Mouse (Mus musculus): ENCODE data around the gene Ush1c. TPM values are rescaled to one million over a fixed set of nuclear protein-coding genes. Genes with fewer than 3 reads are reported as not detected.

Gene Ush1c
- polyA plus RNA-seq, 1 experiment from 2014 or later = 3.4 TPM

DNA sequence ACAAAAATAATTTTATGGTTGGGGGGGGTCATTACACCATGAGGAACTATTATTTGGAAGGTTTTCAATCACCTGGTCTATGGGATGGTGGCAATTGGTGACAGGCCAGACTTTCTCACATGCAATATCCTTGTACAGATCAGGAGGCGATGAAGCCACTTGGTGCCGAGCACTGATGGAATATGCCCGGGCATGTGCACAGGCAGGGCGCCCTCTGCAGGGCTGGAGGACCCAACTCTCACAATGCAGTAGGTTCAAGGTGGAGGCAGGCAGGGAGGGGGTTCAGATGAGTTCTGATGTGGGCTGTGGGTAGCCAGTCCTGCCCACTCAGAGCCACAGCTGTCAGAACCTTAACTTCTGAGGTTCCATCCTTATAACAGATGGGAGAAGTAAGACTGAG is 13.5 kb upstream of the Ush1c start:
- 80% methylated on average over 4 of the region's 4 CpGs for WGBS
- ATAC-seq (ENCODE audit: insufficient number of reproducible peaks, low FRiP score, low TSS enrichment, low read depth) = no peak
- Histone ChIP-seq H3K9ac (ENCODE audit: low read length) (no peak overlapping the region), H3K4me2 (ENCODE audit: low read depth, severe bottlenecking) (no peak overlapping the region), H3K27ac (replicated peaks; ENCODE audit: low read depth, low read length) (no peak overlapping the region), H3K4me1 (ENCODE audit: control insufficient read depth, insufficient read depth, low read length) (no peaks in the 10 kb centered on the region), H3K27me3 (ENCODE audit: control insufficient read depth, insufficient read depth, low read length) (no peaks in the 10 kb centered on the region), H3K36me3 (ENCODE audit: control insufficient read depth, insufficient read depth, low read length) (no peaks in the 10 kb centered on the region), H3K9me3 (ENCODE audit: control insufficient read depth, low read length) (no peaks in the 10 kb centered on the region), H3K4me3 (ENCODE audit: low read depth, low read length) (no peak overlapping the region)
- no peak for DNase-seq (ENCODE audit: low spot score)

DNA sequence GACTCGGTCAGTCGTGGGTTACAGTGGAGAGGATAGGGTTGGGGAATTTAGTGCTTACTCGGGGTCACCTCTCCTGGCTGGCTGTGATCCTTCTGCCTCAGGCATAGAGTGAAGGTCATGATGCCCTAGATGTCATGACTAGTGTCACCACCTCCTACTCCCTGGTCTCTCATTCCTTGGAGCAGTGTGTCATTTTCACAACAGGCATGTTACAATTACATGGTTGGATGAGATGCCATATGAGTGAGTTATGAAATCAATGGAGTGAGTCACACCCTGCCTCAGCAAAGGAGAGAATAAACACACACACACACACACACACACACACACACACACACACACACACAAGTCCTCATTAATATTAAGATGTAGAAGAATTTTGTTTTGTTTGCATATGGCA is 9.3 kb upstream of the Ush1c start:
- no peak overlapping the region for H3K4me2 ChIP-seq (ENCODE audit: low read depth, severe bottlenecking)
- no peak overlapping the region for H3K27ac ChIP-seq (replicated peaks; ENCODE audit: low read depth, low read length)
- no peaks in the 10 kb centered on the region for H3K27me3 ChIP-seq (ENCODE audit: control insufficient read depth, insufficient read depth, low read length)
- 81% methylated on average over 3 of the region's 3 CpGs for WGBS
- DNase-seq (ENCODE audit: low spot score) (no peak), ATAC-seq (ENCODE audit: insufficient number of reproducible peaks, low FRiP score, low TSS enrichment, low read depth) (no peak)
- H3K4me3 ChIP-seq (ENCODE audit: low read depth, low read length) = no peak overlapping the region
- H3K9me3 ChIP-seq (ENCODE audit: control insufficient read depth, low read length) = no peaks in the 10 kb centered on the region
- no peaks in the 10 kb centered on the region for H3K36me3 ChIP-seq (ENCODE audit: control insufficient read depth, insufficient read depth, low read length)
- H3K9ac ChIP-seq (ENCODE audit: low read length) = no peak overlapping the region
- H3K4me1 ChIP-seq (ENCODE audit: control insufficient read depth, insufficient read depth, low read length) = no peaks in the 10 kb centered on the region

DNA sequence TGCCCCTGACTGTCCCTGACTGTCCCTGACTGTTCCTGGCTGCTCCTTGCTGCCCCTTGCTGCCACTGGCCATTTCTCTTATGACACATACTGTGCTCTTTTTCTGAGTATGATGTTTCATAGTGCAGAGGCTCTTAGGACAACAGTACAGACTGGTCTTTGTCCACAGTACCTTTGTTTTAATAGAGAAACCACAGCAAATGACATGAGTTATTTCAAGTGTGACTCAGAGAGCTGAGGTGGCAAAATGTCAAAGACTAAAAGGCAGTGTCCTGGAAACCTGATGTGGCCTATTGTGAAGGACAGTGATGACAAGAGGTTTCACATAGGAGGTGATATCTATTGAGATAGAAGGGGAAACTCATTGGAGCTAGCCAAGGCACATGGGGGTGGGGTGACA is 8.6 kb upstream of the Ush1c start:
- Histone ChIP-seq H3K9ac (ENCODE audit: low read length) (no peak overlapping the region), H3K9me3 (ENCODE audit: control insufficient read depth, low read length) (no peaks in the 10 kb centered on the region), H3K4me3 (ENCODE audit: low read depth, low read length) (no peak overlapping the region), H3K4me1 (ENCODE audit: control insufficient read depth, insufficient read depth, low read length) (no peaks in the 10 kb centered on the region), H3K36me3 (ENCODE audit: control insufficient read depth, insufficient read depth, low read length) (no peaks in the 10 kb centered on the region), H3K4me2 (ENCODE audit: low read depth, severe bottlenecking) (no peak overlapping the region), H3K27me3 (ENCODE audit: control insufficient read depth, insufficient read depth, low read length) (no peaks in the 10 kb centered on the region), H3K27ac (replicated peaks; ENCODE audit: low read depth, low read length) (no peak overlapping the region)
- ATAC-seq (ENCODE audit: insufficient number of reproducible peaks, low FRiP score, low TSS enrichment, low read depth) (no peak), DNase-seq (ENCODE audit: low spot score) (no peak)

DNA sequence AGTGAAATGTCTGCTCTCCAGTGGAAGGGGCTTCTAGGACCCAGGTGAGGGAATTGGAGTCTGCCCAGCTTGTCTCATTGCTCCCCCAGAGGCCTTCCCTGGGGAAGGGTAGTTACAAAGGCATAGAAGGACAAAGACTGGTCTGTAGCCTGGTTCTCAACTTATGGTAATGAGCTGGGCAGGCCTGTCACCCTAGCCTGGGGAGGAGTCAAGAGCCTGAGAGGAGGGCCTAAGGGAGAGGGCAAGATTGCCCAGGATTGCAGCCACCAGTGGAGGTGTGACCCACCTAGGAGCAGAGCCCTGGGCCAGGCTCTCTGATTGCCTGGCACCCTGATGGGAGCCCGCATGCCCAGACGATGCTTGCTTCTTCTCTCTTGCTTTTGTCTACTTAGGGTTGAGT is 2.4 kb upstream of the Ush1c start, which contains the start of gene Otog:
Gene Otog (plus strand): TSS at position 292 of the 400 bp plus-strand sequence.
- 18% methylated on average over 2 of the region's 2 CpGs for WGBS
- Histone ChIP-seq H3K4me1 (ENCODE audit: control insufficient read depth, insufficient read depth, low read length) (peaks cover 4% of the 10 kb centered on the region; the same call in 1 of the 2 replicates), H3K4me2 (ENCODE audit: low read depth, severe bottlenecking) (no peak within 1 kb of the TSS), H3K9ac (ENCODE audit: low read length) (no peak within 1 kb of the TSS), H3K36me3 (ENCODE audit: control insufficient read depth, insufficient read depth, low read length) (no peaks in the 10 kb centered on the region), H3K27me3 (ENCODE audit: control insufficient read depth, insufficient read depth, low read length) (no peaks in the 10 kb centered on the region), H3K27ac (replicated peaks; ENCODE audit: low read depth, low read length) (no peak within 1 kb of the TSS), H3K4me3 (ENCODE audit: low read depth, low read length) (no peak within 1 kb of the TSS), H3K9me3 (ENCODE audit: control insufficient read depth, low read length) (no peaks in the 10 kb centered on the region)
- ATAC-seq (ENCODE audit: insufficient number of reproducible peaks, low FRiP score, low TSS enrichment, low read depth) (no peak), DNase-seq (ENCODE audit: low spot score) (no peak)

DNA sequence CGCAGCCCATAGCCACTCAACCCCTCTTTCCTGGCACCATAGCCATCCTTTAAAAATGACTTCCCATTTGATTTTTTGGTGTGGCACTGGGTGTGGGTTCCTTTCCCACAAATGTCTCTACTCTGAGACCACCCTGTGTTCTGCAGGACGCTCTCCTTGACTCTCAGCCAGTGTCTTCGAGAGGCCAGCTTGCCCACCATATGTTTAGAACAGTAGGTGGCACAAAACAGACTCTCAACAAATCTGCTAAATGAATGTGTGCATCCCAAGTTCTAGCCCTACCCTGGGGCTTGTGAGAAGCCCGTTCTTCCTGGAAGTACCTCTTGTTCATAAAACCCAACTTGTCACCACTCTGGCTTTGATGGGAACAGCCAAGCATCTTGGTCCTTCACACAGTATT is 1.8 kb upstream of the Ush1c start:
- 85% methylated on average over 4 of the region's 4 CpGs for WGBS
- Histone ChIP-seq H3K36me3 (ENCODE audit: control insufficient read depth, insufficient read depth, low read length) (no peaks in the 10 kb centered on the region), H3K4me3 (ENCODE audit: low read depth, low read length) (no peak overlapping the region), H3K4me2 (ENCODE audit: low read depth, severe bottlenecking) (no peak overlapping the region), H3K27ac (replicated peaks; ENCODE audit: low read depth, low read length) (no peak overlapping the region), H3K4me1 (ENCODE audit: control insufficient read depth, insufficient read depth, low read length) (peaks cover 4% of the 10 kb centered on the region; the same call in 1 of the 2 replicates), H3K9ac (ENCODE audit: low read length) (no peak overlapping the region), H3K27me3 (ENCODE audit: control insufficient read depth, insufficient read depth, low read length) (no peaks in the 10 kb centered on the region), H3K9me3 (ENCODE audit: control insufficient read depth, low read length) (no peaks in the 10 kb centered on the region)
- DNase-seq (ENCODE audit: low spot score) (no peak), ATAC-seq (ENCODE audit: insufficient number of reproducible peaks, low FRiP score, low TSS enrichment, low read depth) (no peak)

DNA sequence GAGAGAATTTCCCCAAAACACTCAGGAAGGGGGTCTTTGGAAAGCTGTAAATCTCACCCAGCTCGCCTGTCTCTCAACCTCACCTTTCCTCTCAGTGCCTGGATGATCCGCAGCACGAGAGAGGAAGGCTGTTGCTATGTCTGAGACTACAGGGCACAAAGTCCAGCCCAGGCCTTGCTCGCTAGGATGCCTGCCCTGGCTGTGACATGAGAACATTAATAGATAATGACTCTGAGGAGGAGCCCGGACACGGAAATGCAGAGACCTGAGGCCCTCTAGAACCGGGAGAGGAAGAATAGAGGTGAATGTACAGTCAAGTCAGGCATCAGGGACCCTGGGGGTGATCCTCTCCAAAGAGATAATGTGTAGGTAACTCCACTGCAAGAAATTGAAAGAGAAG is 1.1 kb downstream of the Ush1c start:
- ATAC-seq (ENCODE audit: insufficient number of reproducible peaks, low FRiP score, low TSS enrichment, low read depth) = no peak

DNA sequence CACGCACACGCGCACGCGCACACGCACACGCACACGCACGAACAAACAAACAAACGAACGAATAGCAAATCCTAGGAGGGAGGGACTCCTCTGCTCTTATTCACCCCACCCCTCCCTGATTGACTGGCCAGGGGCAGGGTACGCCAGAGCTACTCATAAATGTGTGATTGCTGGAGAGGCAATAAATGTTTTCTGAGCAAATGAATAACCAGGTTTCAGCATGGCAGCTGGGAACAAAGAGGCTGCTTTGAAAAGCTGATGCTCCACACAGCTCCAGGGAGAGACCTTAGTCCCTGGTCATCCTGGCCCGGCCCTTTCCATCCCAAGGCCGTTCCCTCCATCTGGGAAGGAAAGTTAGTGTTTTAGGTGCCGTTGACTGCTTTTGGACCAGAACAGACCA is 1.9 kb downstream of the Ush1c start:
- WGBS = 74% methylated on average over 15 of the region's 15 CpGs

More for the DNA sequence above, 1.1 kb downstream of the Ush1c start:
- no peaks in the 10 kb centered on the region for H3K9me3 ChIP-seq (ENCODE audit: control insufficient read depth, low read length)
- no peak overlapping the region for H3K9ac ChIP-seq (ENCODE audit: low read length)
- H3K4me1 ChIP-seq (ENCODE audit: control insufficient read depth, insufficient read depth, low read length) = peaks cover 4% of the 10 kb centered on the region; the same call in 1 of the 2 replicates
- 61% methylated on average over 7 of the region's 7 CpGs for WGBS
- H3K27ac ChIP-seq (replicated peaks; ENCODE audit: low read depth, low read length) = no peak overlapping the region
- no peak overlapping the region for H3K4me3 ChIP-seq (ENCODE audit: low read depth, low read length)
- no peaks in the 10 kb centered on the region for H3K36me3 ChIP-seq (ENCODE audit: control insufficient read depth, insufficient read depth, low read length)
- H3K4me2 ChIP-seq (ENCODE audit: low read depth, severe bottlenecking) = no peak overlapping the region
- no peak for DNase-seq (ENCODE audit: low spot score)
- no peaks in the 10 kb centered on the region for H3K27me3 ChIP-seq (ENCODE audit: control insufficient read depth, insufficient read depth, low read length)

DNA sequence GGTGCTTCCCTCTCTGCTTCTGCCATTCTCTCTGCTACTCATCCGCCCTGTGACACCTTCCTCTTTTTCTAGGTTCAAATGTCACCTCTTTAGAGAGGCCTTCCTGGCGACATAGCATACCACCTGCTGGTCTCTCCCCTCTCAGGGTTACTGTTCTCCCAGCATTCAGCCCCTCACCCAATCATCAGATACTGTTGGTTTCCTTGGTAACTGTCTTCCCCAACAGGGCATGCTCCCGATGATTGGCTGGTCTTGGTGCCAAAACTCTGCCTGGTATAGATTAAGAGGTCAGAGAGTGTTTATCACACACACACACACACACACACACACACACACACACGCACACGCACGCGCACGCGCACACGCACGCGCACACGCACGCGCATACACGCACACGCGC is 2.4 kb downstream of the Ush1c start:
- ATAC-seq (ENCODE audit: insufficient number of reproducible peaks, low FRiP score, low TSS enrichment, low read depth) = no peak
- Histone ChIP-seq H3K9ac (ENCODE audit: low read length) (no peak overlapping the region), H3K9me3 (ENCODE audit: control insufficient read depth, low read length) (no peaks in the 10 kb centered on the region), H3K4me3 (ENCODE audit: low read depth, low read length) (no peak overlapping the region), H3K4me2 (ENCODE audit: low read depth, severe bottlenecking) (no peak overlapping the region), H3K4me1 (ENCODE audit: control insufficient read depth, insufficient read depth, low read length) (peaks cover 4% of the 10 kb centered on the region; the same call in 1 of the 2 replicates), H3K27me3 (ENCODE audit: control insufficient read depth, insufficient read depth, low read length) (no peaks in the 10 kb centered on the region), H3K36me3 (ENCODE audit: control insufficient read depth, insufficient read depth, low read length) (no peaks in the 10 kb centered on the region), H3K27ac (replicated peaks; ENCODE audit: low read depth, low read length) (no peak overlapping the region)
- DNase-seq (ENCODE audit: low spot score) = no peak
- 68% methylated on average over 18 of the region's 18 CpGs for WGBS

More for the DNA sequence above, 1.9 kb downstream of the Ush1c start:
- DNase-seq (ENCODE audit: low spot score) = no peak
- Histone ChIP-seq H3K36me3 (ENCODE audit: control insufficient read depth, insufficient read depth, low read length) (no peaks in the 10 kb centered on the region), H3K27ac (replicated peaks; ENCODE audit: low read depth, low read length) (no peak overlapping the region), H3K9me3 (ENCODE audit: control insufficient read depth, low read length) (no peaks in the 10 kb centered on the region), H3K4me3 (ENCODE audit: low read depth, low read length) (no peak overlapping the region), H3K4me2 (ENCODE audit: low read depth, severe bottlenecking) (no peak overlapping the region), H3K9ac (ENCODE audit: low read length) (no peak overlapping the region), H3K4me1 (ENCODE audit: control insufficient read depth, insufficient read depth, low read length) (peaks cover 4% of the 10 kb centered on the region; the same call in 1 of the 2 replicates), H3K27me3 (ENCODE audit: control insufficient read depth, insufficient read depth, low read length) (no peaks in the 10 kb centered on the region)
- no peak for ATAC-seq (ENCODE audit: insufficient number of reproducible peaks, low FRiP score, low TSS enrichment, low read depth)

DNA sequence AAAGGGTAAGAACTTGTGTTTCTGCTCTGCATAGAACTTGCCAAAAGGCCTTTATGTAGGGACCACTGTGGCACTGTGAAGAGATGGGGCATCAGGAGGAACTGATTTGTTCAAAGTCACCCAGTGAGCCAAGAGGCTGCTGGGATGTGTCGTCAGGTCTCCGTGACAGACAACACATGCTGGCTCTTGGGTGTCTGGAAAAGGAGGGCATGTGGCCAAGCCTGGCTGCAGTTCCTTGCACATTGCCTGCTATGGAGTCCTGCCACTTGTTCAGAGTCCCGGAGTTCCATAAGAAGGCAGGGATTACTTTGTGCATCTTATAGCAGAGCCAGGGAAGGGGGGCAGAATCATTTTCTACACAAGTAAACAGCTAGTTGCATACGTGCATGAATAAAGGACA is 11.4 kb downstream of the Ush1c start:
- Histone ChIP-seq H3K9me3 (ENCODE audit: control insufficient read depth, low read length) (no peaks in the 10 kb centered on the region), H3K27me3 (ENCODE audit: control insufficient read depth, insufficient read depth, low read length) (no peaks in the 10 kb centered on the region), H3K4me1 (ENCODE audit: control insufficient read depth, insufficient read depth, low read length) (no peaks in the 10 kb centered on the region), H3K9ac (ENCODE audit: low read length) (no peak overlapping the region), H3K4me3 (ENCODE audit: low read depth, low read length) (no peak overlapping the region), H3K36me3 (ENCODE audit: control insufficient read depth, insufficient read depth, low read length) (no peaks in the 10 kb centered on the region), H3K27ac (replicated peaks; ENCODE audit: low read depth, low read length) (no peak overlapping the region), H3K4me2 (ENCODE audit: low read depth, severe bottlenecking) (no peak overlapping the region)
- 82% methylated on average over 4 of the region's 4 CpGs for WGBS
- DNase-seq (ENCODE audit: low spot score) (no peak), ATAC-seq (ENCODE audit: insufficient number of reproducible peaks, low FRiP score, low TSS enrichment, low read depth) (no peak)

Measured in limb, embryonic 11.5 days (tissue).